Mouse (Mus musculus): ENCODE data around the gene Hps6.

- TF ChIP-seq CTCF (IDR thresholded peaks at IDR 0.05; ENCODE audit: low read depth) (no peak), EP300 (IDR thresholded peaks at IDR 0.05; ENCODE audit: low read depth) (no peak)
Measured at GRCm38 (mm10) chr19:46041299-46041932, 38.1 kb downstream of the Hps6 start.

Data from heart, postnatal 0 days (tissue).